Mouse (Mus musculus) heart, embryonic 16.5 days (tissue): Measurements from ENCODE around the gene Ftsj3. TPM values are rescaled to one million over a fixed set of nuclear protein-coding genes. Genes with fewer than 3 reads are reported as not detected.

ENCODE experiments used
- ATAC-seq: fragments of 200-750 bp; cut with Nextera tagmentation; replicated peaks from 2 replicates; pipeline ENCODE4 v1.8.0; 2017; ENCODE audit warnings: moderate number of reproducible peaks; ENCODE audit not compliant: insufficient read depth, low FRiP score; ENCODE audit errors: extremely low read depth
- H3K27ac ChIP-seq: fragments of 300-500 bp; sonication (generic); 2 replicates; pipeline ENCODE4 v1.5.1; 2014; ENCODE audit warnings: mild to moderate bottlenecking, low read length, control low read depth, moderate library complexity
- H3K27me3 ChIP-seq: fragments of 300-500 bp; sonication (generic); 2 replicates; pipeline ENCODE4 v1.6.1; 2014; ENCODE audit warnings: low read length, mixed read lengths; ENCODE audit not compliant: control insufficient read depth, insufficient read depth
- H3K36me3 ChIP-seq: fragments of 300-500 bp; sonication (generic); 2 replicates; pipeline ENCODE4 v1.6.1; 2014; ENCODE audit not compliant: control insufficient read depth, insufficient read depth
- H3K4me1 ChIP-seq: fragments of 300-500 bp; sonication (generic); 2 replicates; pipeline ENCODE4 v1.6.1; 2014; ENCODE audit warnings: low read length, mixed read lengths; ENCODE audit not compliant: control insufficient read depth, insufficient read depth
- H3K4me2 ChIP-seq: fragments of 300-500 bp; sonication (generic); 2 replicates; pipeline ENCODE4 v1.6.1; 2014; ENCODE audit warnings: low read depth, mild to moderate bottlenecking, control low read depth, low read length
- H3K4me3 ChIP-seq: fragments of 300-500 bp; sonication (generic); 2 replicates; pipeline ENCODE4 v1.5.1; 2014; ENCODE audit warnings: mild to moderate bottlenecking, control low read depth, low read length
- H3K9ac ChIP-seq: fragments of 300-500 bp; sonication (generic); 2 replicates; pipeline ENCODE4 v1.6.1; 2014; ENCODE audit warnings: low read length, control low read depth
- H3K9me3 ChIP-seq: fragments of 300-500 bp; sonication (generic); replicated peaks from 2 replicates; pipeline ENCODE4 v1.6.1; 2016; ENCODE audit warnings: low read length; ENCODE audit not compliant: control insufficient read depth
- WGBS: fragments of 180-500 bp; shearing (Covaris S2); extraction: QIAGEN DNeasy Blood & Tissue Kit; methylation state at CpG from one replicate; pipeline ENCODE4 v1.1.7; 2014; 5-methylcytosine and 5-hydroxymethylcytosine counted together
- polyA plus RNA-seq: library from polyadenylated mRNA; unstranded; fragments of >200 nt; fragmentation: Nextera tagmentation; extraction: Ambion mirVana; gene quantifications from 2 replicates; pipeline ENCODE4 v1.2.1, GENCODE M21; 2015

Ftsj3 gene
- polyA plus RNA-seq, 1 experiment from 2014 or later, result 38.7 TPM

DNA sequence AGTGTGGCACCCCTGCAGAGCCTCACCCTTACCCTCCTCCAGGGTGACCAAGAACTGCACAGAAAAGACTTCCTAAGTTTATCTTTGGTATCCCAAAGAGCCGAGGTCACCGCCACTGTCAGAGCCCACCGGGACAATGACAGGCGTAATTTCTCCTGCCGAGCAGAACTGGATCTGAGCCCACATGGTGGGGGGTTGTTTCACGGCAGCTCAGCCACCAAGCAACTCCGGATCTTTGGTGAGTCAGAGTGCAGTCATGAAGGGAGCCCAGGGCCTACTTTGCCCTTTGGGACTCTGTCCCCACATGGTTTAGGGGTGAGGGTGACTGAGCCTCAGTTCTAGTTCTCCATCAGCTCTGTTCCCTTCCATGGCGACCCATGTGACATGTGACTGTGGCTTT is 28.2 kb upstream of the Ftsj3 start:
- Histone ChIP-seq H3K9me3 (no peaks in the 10 kb centered on the region), H3K27ac (no peak overlapping the region), H3K4me1 (peaks cover under 1% of the 10 kb centered on the region; the same call in 1 of the 2 replicates), H3K4me2 (no peak overlapping the region), H3K9ac (no peak overlapping the region), H3K27me3 (no peaks in the 10 kb centered on the region), H3K36me3 (no peaks in the 10 kb centered on the region), H3K4me3 (no peak overlapping the region)
- no peak for ATAC-seq
- WGBS, result 58% methylated on average over 8 of the region's 8 CpGs

DNA sequence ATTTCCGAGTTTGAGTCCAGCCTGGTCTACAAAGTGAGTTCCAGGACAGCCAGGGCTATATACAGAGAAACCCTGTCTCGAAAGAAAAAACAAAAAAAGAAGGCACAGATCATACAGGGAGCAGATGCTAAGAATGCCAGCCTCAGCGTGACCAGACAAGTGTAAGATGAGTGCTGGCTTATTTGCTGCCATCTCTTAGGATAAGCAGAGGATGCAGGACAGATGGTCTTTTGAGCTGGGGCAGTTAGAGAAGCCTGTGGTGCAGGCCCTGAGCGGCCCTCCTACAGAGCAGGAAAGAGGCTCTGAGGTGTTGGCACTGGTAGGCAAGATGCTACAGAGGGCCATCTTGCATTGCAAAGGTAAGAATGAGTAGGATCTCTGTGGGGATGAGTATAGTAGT is 27.5 kb upstream of the Ftsj3 start:
- ATAC-seq, result no peak

GRCm38 (mm10) chr11:106282452-106282851 is 26.6 kb upstream of the Ftsj3 start:
- Histone ChIP-seq H3K4me3 (no peak overlapping the region), H3K9ac (no peak overlapping the region), H3K4me2 (no peak overlapping the region), H3K4me1 (no peaks in the 10 kb centered on the region), H3K27me3 (no peaks in the 10 kb centered on the region), H3K9me3 (no peaks in the 10 kb centered on the region), H3K27ac (no peak overlapping the region), H3K36me3 (no peaks in the 10 kb centered on the region)
- 71% methylated on average over 6 of the region's 6 CpGs for WGBS
- ATAC-seq, result no peak

More for the DNA sequence above, 27.5 kb upstream of the Ftsj3 start:
- Histone ChIP-seq H3K4me1 (no peaks in the 10 kb centered on the region), H3K4me2 (no peak overlapping the region), H3K27me3 (no peaks in the 10 kb centered on the region), H3K9ac (no peak overlapping the region), H3K27ac (no peak overlapping the region), H3K9me3 (no peaks in the 10 kb centered on the region), H3K36me3 (no peaks in the 10 kb centered on the region), H3K4me3 (no peak overlapping the region)
- WGBS, result 78% methylated on average over 4 of the region's 4 CpGs

DNA sequence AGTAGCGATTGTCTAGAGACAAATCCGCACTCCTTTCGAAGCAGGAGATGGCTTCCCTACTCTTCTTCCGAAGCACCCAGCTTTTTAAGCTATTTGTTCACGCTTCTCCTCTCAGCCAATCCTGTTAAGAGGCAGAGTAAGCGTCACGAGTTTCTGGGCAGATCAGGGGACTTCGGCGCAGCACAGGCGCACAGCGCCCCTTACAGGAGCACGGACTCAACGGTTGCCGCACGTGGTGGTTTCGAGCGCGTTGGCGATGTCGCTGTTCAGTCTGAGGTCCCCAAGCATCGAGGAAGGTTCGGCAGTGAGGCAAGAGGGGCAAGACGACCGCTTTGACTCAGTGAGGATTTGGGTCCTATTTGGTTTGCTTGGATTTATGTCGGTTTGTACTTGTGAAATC is 20.6 kb upstream of the Ftsj3 start, which contains the start of gene Tcam1:
TSS of gene Tcam1 (plus strand) at position 219 of the 400 bp plus-strand sequence.
- Histone ChIP-seq H3K36me3 (no peaks in the 10 kb centered on the region), H3K9me3 (no peaks in the 10 kb centered on the region), H3K27me3 (no peaks in the 10 kb centered on the region), H3K4me2 (peak within 1 kb of the TSS; percentile 62), H3K4me1 (peaks cover 12% of the 10 kb centered on the region), H3K27ac (no peak within 1 kb of the TSS), H3K9ac (peak within 1 kb of the TSS; percentile 40; the same call in 1 of the 2 replicates), H3K4me3 (peak within 1 kb of the TSS; percentile 20)
- ATAC-seq, result no peak
- WGBS, result 5% methylated on average over 25 of the region's 25 CpGs

DNA sequence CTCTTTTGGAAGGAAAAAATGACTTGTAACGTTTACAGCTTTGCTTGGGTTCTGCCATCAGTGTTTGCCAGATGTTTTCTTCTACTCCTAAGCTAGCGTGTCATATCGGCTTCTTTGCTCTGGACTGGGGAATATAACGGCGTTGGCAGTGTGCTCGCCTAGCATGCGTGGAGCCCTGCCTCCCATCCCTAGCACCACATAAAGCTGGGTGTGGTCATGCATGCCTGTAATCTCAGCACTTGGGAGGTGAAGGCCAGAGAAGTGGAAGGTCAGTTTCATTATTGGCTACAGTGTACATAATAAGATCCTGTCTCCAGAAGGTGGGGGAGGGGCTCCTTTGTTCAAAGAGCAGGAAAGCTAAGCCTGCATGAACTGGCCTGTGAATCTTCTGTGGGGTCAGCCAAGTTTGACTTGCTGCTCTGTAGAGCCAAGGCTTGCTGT is 19.1 kb upstream of the Ftsj3 start:
- WGBS, result 65% methylated on average over 7 of the region's 7 CpGs
- no peak for ATAC-seq
- Histone ChIP-seq H3K9ac (no peak overlapping the region), H3K4me1 (peaks cover 20% of the 10 kb centered on the region), H3K36me3 (no peaks in the 10 kb centered on the region), H3K9me3 (no peaks in the 10 kb centered on the region), H3K27me3 (no peaks in the 10 kb centered on the region), H3K27ac (peak overlapping the region; percentile 5; the same call in 1 of the 2 replicates), H3K4me3 (no peak overlapping the region), H3K4me2 (no peak overlapping the region)

DNA sequence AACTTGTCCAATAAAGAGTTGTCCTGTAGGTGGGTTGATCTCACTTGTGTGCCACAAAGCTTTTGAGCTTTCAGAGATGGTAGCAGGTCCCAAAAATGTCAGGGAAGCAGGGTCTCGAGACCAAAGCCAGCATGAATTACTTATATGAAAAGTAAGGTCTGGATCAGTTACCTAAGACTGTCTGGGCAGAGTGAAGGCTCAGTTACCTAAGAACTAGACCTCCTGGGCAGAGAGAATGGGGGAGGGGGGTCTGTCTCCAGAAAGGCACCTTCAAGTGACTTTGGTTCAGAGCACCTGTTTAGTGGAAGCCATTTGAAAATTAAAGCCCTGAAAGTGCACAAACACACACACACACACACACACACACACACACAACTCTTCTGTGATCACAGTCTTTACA is 18.5 kb upstream of the Ftsj3 start:
- H3K4me2 ChIP-seq, result no peak overlapping the region
- peaks cover 20% of the 10 kb centered on the region for H3K4me1 ChIP-seq
- no peak for ATAC-seq
- WGBS, result 85% methylated on average over 1 of the region's 1 CpGs
- no peaks in the 10 kb centered on the region for H3K36me3 ChIP-seq
- no peak overlapping the region for H3K4me3 ChIP-seq
- peak overlapping the region; percentile 7; the same call in 1 of the 2 replicates for H3K27ac ChIP-seq
- H3K9ac ChIP-seq, result no peak overlapping the region
- no peaks in the 10 kb centered on the region for H3K9me3 ChIP-seq
- no peaks in the 10 kb centered on the region for H3K27me3 ChIP-seq

- no peak for ATAC-seq
- Histone ChIP-seq H3K36me3 (no peaks in the 10 kb centered on the region), H3K27ac (peak overlapping the region; percentile 7; the same call in 1 of the 2 replicates), H3K4me3 (no peak overlapping the region), H3K4me1 (peaks cover 25% of the 10 kb centered on the region), H3K9ac (no peak overlapping the region), H3K4me2 (peak overlapping the region; percentile 85; the same call in 1 of the 2 replicates), H3K9me3 (no peaks in the 10 kb centered on the region), H3K27me3 (no peaks in the 10 kb centered on the region)
- 95% methylated on average over 6 of the region's 6 CpGs for WGBS
These were observed 17.9 kb upstream of the Ftsj3 start for GRCm38 (mm10) chr11:106273811-106274210.

DNA sequence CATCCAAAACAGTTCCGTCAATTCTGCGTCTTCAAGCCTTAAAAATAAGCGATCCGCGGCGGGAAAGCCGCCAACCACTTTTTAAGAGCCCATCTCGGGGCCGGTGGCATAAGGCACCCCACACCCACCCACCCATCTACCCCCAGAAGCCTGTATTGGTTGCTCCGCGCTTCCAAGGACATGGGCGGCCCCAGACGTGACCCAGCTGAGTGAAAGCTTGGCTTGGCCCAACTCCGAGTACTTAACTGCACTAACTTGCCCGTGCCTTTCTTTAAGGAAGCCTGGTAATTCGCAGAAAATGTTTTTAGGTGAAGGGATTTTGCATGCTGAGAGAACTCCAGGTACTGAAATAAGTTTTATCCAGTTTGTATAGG is 17.4 kb upstream of the Ftsj3 start:
- peaks cover 30% of the 10 kb centered on the region for H3K4me1 ChIP-seq
- H3K27ac ChIP-seq, result peak overlapping the region; percentile 86
- H3K36me3 ChIP-seq, result no peaks in the 10 kb centered on the region
- ATAC-seq, result peak; percentile 6; the same call in 1 of the 2 replicates
- H3K4me2 ChIP-seq, result peak overlapping the region; percentile 85
- peak overlapping the region; percentile 98 for H3K4me3 ChIP-seq
- no peaks in the 10 kb centered on the region for H3K9me3 ChIP-seq
- H3K27me3 ChIP-seq, result no peaks in the 10 kb centered on the region
- 14% methylated on average over 16 of the region's 16 CpGs for WGBS
- peak overlapping the region; percentile 75 for H3K9ac ChIP-seq

- H3K36me3 ChIP-seq, result no peaks in the 10 kb centered on the region
- peak within 1 kb of the TSS; percentile 85 for H3K4me2 ChIP-seq
- ATAC-seq, result peak; percentile 94
- peak within 1 kb of the TSS; percentile 94 for H3K27ac ChIP-seq
- peak within 1 kb of the TSS; percentile 98 for H3K9ac ChIP-seq
- H3K4me1 ChIP-seq, result peaks cover 32% of the 10 kb centered on the region
- no peaks in the 10 kb centered on the region for H3K9me3 ChIP-seq
- no peaks in the 10 kb centered on the region for H3K27me3 ChIP-seq
- WGBS, result under 1% methylated on average over 72 of the region's 72 CpGs
- H3K4me3 ChIP-seq, result peak within 1 kb of the TSS; percentile 98
These were observed 16.9 kb upstream of the Ftsj3 start, which contains the start of gene Smarcd2 for GRCm38 (mm10) chr11:106272644-106273310. Smarcd2 (minus strand) TSS chr11:106272972.
